Mouse (Mus musculus): Measurements from ENCODE around the gene Scrg1. TPM values are rescaled to one million over a fixed set of nuclear protein-coding genes. Genes with fewer than 3 reads are reported as not detected.
A peak's percentile ranks its signal among the peaks of the same experiment; 100 is the strongest.
"Not testable (repeated sequence)": the region's sequence is repeated elsewhere in the genome, so short reads cannot be mapped to it uniquely, and the experiment has no call there.

Gene Scrg1
- total and polyA plus RNA-seq, 3 experiments, result not detected

- Histone ChIP-seq H3K36me3 (replicated peaks in 1 of 2; ENCODE audit: control insufficient read depth in 1 of 2, insufficient read depth in 1 of 2, low read length in 1 of 2) (peaks cover 0 to 5% of the 10 kb centered on the region in 2 experiments), H3K9ac (ENCODE audit: insufficient read depth, low read depth) (no peak overlapping the region), H3K4me2 (ENCODE audit: insufficient read depth, low read depth, poor library complexity, severe bottlenecking) (no peak overlapping the region), H3K27me3 (replicated peaks) (no peaks in the 10 kb centered on the region), H3K27ac (ENCODE audit: insufficient read depth, low read depth) (no peak overlapping the region), H3K9me3 (replicated peaks; ENCODE audit: low read length) (no peaks in the 10 kb centered on the region), H3K79me2 (replicated peaks; ENCODE audit: control insufficient read depth, extremely low read depth, insufficient read depth, poor library complexity, severe bottlenecking) (no peaks in the 10 kb centered on the region), H3K4me1 (ENCODE audit: control insufficient read depth in 1 of 2, insufficient read depth in 2 of 2) (no peaks in the 10 kb centered on the region), H3K4me3 (replicated peaks in 1 of 3; ENCODE audit: low read depth in 2 of 3, low read length in 2 of 3, poor library complexity in 1 of 3) (no peak overlapping the region)
- in situ Hi-C loops (cut with MboI; ENCODE audit: low pct_ligation_motif_present, low pct_unique_long_range_greater_than_20kb, low sequenced_read_pairs), result no loop called here
- TF ChIP-seq SMC3 (IDR thresholded peaks at IDR 0.05; ENCODE audit: low read depth, low read length) (peak; percentile 79), RAD21 (IDR thresholded peaks at IDR 0.05; ENCODE audit: low read depth, low read length) (peak; percentile 33), CTCF (conservative IDR thresholded peaks at IDR 0.05 in 1 of 2, IDR thresholded peaks at IDR 0.05 in 1 of 2; ENCODE audit: low read depth in 2 of 2, low read length in 2 of 2) (peak; percentile 74 to 88), TBP (conservative IDR thresholded peaks at IDR 0.05; ENCODE audit: low read depth, low read length) (no peak)
- dilution Hi-C loops (cut with MboI; ENCODE audit: extremely low pct_ligation_motif_present, extremely low pct_unique_long_range_greater_than_20kb, low sequenced_read_pairs), result no loop called here
- DNase-seq (ENCODE audit: extremely low read depth), result no peak
Observed at GRCm38 (mm10) chr8:57503641-57504040, 47.9 kb downstream of the Scrg1 start.

GRCm38 (mm10) chr8:57505500-57505899 is 49.8 kb downstream of the Scrg1 start:
- H3K27me3 ChIP-seq (replicated peaks); DNase-seq (ENCODE audit: extremely low read depth); H3K9me3 ChIP-seq (replicated peaks; ENCODE audit: low read length); H3K4me3 ChIP-seq (replicated peaks in 1 of 3; ENCODE audit: low read depth in 2 of 3, low read length in 2 of 3, poor library complexity in 1 of 3); H3K4me1 ChIP-seq (ENCODE audit: control insufficient read depth in 1 of 2, insufficient read depth in 2 of 2); H3K27ac ChIP-seq (ENCODE audit: insufficient read depth, low read depth); H3K36me3 ChIP-seq (replicated peaks in 1 of 2; ENCODE audit: control insufficient read depth in 1 of 2, insufficient read depth in 1 of 2, low read length in 1 of 2); H3K79me2 ChIP-seq (replicated peaks; ENCODE audit: control insufficient read depth, extremely low read depth, insufficient read depth, poor library complexity, severe bottlenecking); H3K4me2 ChIP-seq (ENCODE audit: insufficient read depth, low read depth, poor library complexity, severe bottlenecking); in situ Hi-C loops (cut with MboI; ENCODE audit: low pct_ligation_motif_present, low pct_unique_long_range_greater_than_20kb, low sequenced_read_pairs); H3K9ac ChIP-seq (ENCODE audit: insufficient read depth, low read depth); dilution Hi-C loops (cut with MboI; ENCODE audit: extremely low pct_ligation_motif_present, extremely low pct_unique_long_range_greater_than_20kb, low sequenced_read_pairs): not testable (repeated sequence)

DNA sequence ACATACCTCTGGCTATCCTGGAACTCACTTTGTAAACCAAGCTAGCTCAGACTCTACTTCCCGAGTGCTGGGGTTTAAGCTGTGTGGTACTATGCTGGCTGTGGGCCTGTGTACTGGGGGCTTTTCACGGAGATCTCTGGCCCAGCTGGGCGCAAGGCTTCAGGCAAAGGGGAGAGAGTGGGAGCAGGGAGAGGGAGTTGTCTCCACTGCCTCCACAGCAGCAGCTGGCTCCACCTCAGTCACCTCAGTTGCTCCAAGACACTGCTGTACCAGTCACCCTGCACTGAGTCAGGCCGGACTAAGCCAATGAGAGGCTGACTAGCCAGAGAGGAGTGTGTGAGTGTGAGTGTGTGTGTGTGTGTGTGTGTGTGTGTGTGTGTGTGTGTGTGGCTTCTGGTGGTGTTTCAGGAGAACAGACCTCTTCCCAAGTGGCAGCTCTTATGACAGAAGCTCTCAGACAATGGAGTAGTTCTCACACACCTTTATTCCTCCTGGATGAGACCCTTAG is 51.9 kb downstream of the Scrg1 start:
- in situ Hi-C loops (cut with MboI; ENCODE audit: low pct_ligation_motif_present, low pct_unique_long_range_greater_than_20kb, low sequenced_read_pairs) (no loop called here), dilution Hi-C loops (cut with MboI; ENCODE audit: extremely low pct_ligation_motif_present, extremely low pct_unique_long_range_greater_than_20kb, low sequenced_read_pairs) (no loop called here)
- peaks cover 0 to 9% of the 10 kb centered on the region in 2 experiments for H3K36me3 ChIP-seq (replicated peaks in 1 of 2; ENCODE audit: control insufficient read depth in 1 of 2, insufficient read depth in 1 of 2, low read length in 1 of 2)
- no peak overlapping the region for H3K27ac ChIP-seq (ENCODE audit: insufficient read depth, low read depth)
- no peak for DNase-seq (ENCODE audit: extremely low read depth)
- no peaks in the 10 kb centered on the region for H3K9me3 ChIP-seq (replicated peaks; ENCODE audit: low read length)
- H3K4me1 ChIP-seq (ENCODE audit: control insufficient read depth in 1 of 2, insufficient read depth in 2 of 2), result peaks cover 0 to 8% of the 10 kb centered on the region in 2 experiments; a peak in 2 of 4 replicates
- peaks cover 8% of the 10 kb centered on the region for H3K79me2 ChIP-seq (replicated peaks; ENCODE audit: control insufficient read depth, extremely low read depth, insufficient read depth, poor library complexity, severe bottlenecking)
- no peak overlapping the region for H3K4me3 ChIP-seq (replicated peaks in 1 of 3; ENCODE audit: low read depth in 2 of 3, low read length in 2 of 3, poor library complexity in 1 of 3)
- no peak overlapping the region for H3K9ac ChIP-seq (ENCODE audit: insufficient read depth, low read depth)
- TF ChIP-seq PAX5 (IDR thresholded peaks at IDR 0.05; ENCODE audit: low read length) (no peak), JUN (IDR thresholded peaks at IDR 0.05; ENCODE audit: insufficient read depth, low read depth, low read length) (no peak), ETS1 (conservative IDR thresholded peaks at IDR 0.05; ENCODE audit: low read depth, low read length) (no peak), RAD21 (IDR thresholded peaks at IDR 0.05; ENCODE audit: low read depth, low read length) (no peak), TBP (conservative IDR thresholded peaks at IDR 0.05; ENCODE audit: low read depth, low read length) (no peak), MAFK (IDR thresholded peaks at IDR 0.05; ENCODE audit: insufficient replicate concordance, low read length) (no peak), TCF12 (IDR thresholded peaks at IDR 0.05; ENCODE audit: low read depth, low read length) (no peak), CHD2 (IDR thresholded peaks at IDR 0.05; ENCODE audit: low read length) (no peak), SIN3A (IDR thresholded peaks at IDR 0.05; ENCODE audit: low read length) (no peak), ZKSCAN1 (IDR thresholded peaks at IDR 0.05; ENCODE audit: borderline replicate concordance, low read depth, low read length) (no peak), ZMIZ1 (IDR thresholded peaks at IDR 0.05; ENCODE audit: low read depth, low read length) (no peak), MAZ (IDR thresholded peaks at IDR 0.05; ENCODE audit: low read depth, low read length) (no peak), MXI1 (IDR thresholded peaks at IDR 0.05; ENCODE audit: low read depth, low read length) (no peak), POLR2A (IDR thresholded peaks at IDR 0.05; ENCODE audit: low read depth, low read length) (no peak), MYC (IDR thresholded peaks at IDR 0.05; ENCODE audit: low read depth, low read length) (no peak), HCFC1 (IDR thresholded peaks at IDR 0.05; ENCODE audit: low read depth, low read length) (no peak), CHD1 (IDR thresholded peaks at IDR 0.05; ENCODE audit: low read depth, low read length) (no peak)
- no peaks in the 10 kb centered on the region for H3K27me3 ChIP-seq (replicated peaks)
- H3K4me2 ChIP-seq (ENCODE audit: insufficient read depth, low read depth, poor library complexity, severe bottlenecking), result no peak overlapping the region
